Mouse (Mus musculus): ENCODE results near the gene Mre11a.
"Not testable (repeated sequence)": the region's sequence is repeated elsewhere in the genome, so short reads cannot be mapped to it uniquely, and the experiment has no call there.

Gene Mre11a

GRCm38 (mm10) chr9:14864726-14865125 is 80.3 kb downstream of the Mre11a start:
- ATAC-seq (ENCODE audit: insufficient number of reproducible peaks, low FRiP score, low TSS enrichment) = no peak

- no peak for ATAC-seq (ENCODE audit: insufficient number of reproducible peaks, low FRiP score, low TSS enrichment)
These were observed 82.5 kb downstream of the Mre11a start for GRCm38 (mm10) chr9:14866957-14867356.

- ATAC-seq (ENCODE audit: insufficient number of reproducible peaks, low FRiP score, low TSS enrichment) = no peak
These were observed 83.9 kb downstream of the Mre11a start for GRCm38 (mm10) chr9:14868326-14868725.

GRCm38 (mm10) chr9:14870377-14870776 is 85.9 kb downstream of the Mre11a start:
- no peak for ATAC-seq (ENCODE audit: insufficient number of reproducible peaks, low FRiP score, low TSS enrichment)

- no peak for ATAC-seq (ENCODE audit: insufficient number of reproducible peaks, low FRiP score, low TSS enrichment)
These were observed 86.3 kb downstream of the Mre11a start for GRCm38 (mm10) chr9:14870802-14871201.

GRCm38 (mm10) chr9:14871536-14871935 is 87.1 kb downstream of the Mre11a start:
- ATAC-seq (ENCODE audit: insufficient number of reproducible peaks, low FRiP score, low TSS enrichment) = no peak

- no peak for ATAC-seq (ENCODE audit: insufficient number of reproducible peaks, low FRiP score, low TSS enrichment)
These were observed 87.9 kb downstream of the Mre11a start for GRCm38 (mm10) chr9:14872181-14872930.

GRCm38 (mm10) chr9:14875743-14876507 is 91.5 kb downstream of the Mre11a start:
- no peak for ATAC-seq (ENCODE audit: insufficient number of reproducible peaks, low FRiP score, low TSS enrichment)

- not testable (repeated sequence) for ATAC-seq (ENCODE audit: insufficient number of reproducible peaks, low FRiP score, low TSS enrichment)
These were observed 92.1 kb downstream of the Mre11a start for GRCm38 (mm10) chr9:14876566-14876965.

GRCm38 (mm10) chr9:14884641-14885040 is 100.2 kb downstream of the Mre11a start:
- ATAC-seq (ENCODE audit: insufficient number of reproducible peaks, low FRiP score, low TSS enrichment) = no peak

GRCm38 (mm10) chr9:14885151-14885550 is 100.7 kb downstream of the Mre11a start:
- no peak for ATAC-seq (ENCODE audit: insufficient number of reproducible peaks, low FRiP score, low TSS enrichment)

GRCm38 (mm10) chr9:14885954-14886353 is 101.5 kb downstream of the Mre11a start:
- no peak for ATAC-seq (ENCODE audit: insufficient number of reproducible peaks, low FRiP score, low TSS enrichment)

Data from cerebellum, adult (tissue).